Comparison of ENCODE assay signal across 8 mouse cellular contexts in the genomic region with DNA sequence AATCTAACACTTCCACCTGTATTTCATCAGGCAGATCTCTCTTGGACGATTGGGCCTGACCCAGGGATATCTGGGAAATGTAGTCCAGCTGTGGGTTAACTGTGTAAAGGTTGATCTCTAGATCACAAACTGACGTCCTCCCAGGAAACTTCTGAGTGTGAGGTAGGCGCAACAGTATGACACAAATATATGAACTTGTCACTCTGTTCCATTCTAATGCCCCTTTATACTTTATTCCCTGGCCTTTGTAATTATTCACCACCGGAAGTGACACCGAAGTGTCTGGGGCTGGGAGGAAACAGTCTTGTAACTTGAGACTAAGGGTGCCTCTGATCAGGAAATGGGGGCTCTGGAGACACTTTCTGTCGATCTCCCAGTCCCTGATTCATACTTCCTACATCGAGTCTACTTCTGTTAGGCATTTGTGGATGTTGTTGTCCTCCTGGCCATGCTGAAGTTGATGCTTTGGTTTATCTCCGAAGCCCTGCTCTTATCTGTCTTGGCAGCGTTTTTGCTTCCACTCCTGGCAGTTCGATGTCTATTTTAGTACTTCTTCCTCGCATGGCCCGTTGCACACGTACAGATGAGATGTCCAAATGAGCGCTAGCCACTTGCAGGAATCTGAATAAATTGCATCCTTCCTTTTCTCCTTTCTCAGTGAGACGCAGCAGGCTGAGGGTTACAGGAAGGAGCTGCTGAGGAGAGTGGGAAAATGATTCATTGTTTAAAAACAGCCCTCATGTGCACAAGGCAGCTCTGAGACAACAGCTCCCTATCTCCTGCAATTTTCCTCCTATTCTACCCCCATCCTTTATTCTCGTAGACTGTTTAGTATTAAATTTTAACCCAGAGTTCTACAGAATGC.
DNase-seq lines count a peak whose midpoint lies in the region; ATAC-seq and TF ChIP-seq lines count a peak whose summit lies in the region.

No protein-coding gene starts in this region.

- peak overlapping the region; percentile 42 for H3K4me2 ChIP-seq in liver, embryonic 14.5 days (ENCODE audit: low read depth)

- H3K4me1 ChIP-seq in liver, embryonic 14.5 days (replicated peaks; ENCODE audit: control insufficient read depth in 2 of 2, insufficient read depth in 2 of 2, low read length in 1 of 2) = peaks cover 0 to 9% of the 10 kb centered on the region in 2 experiments; a peak in 1 of 4 replicates

- no peak overlapping the region for H3K27ac ChIP-seq in liver, embryonic 14.5 days

- H3K27me3 ChIP-seq in liver, embryonic 14.5 days (ENCODE audit: control insufficient read depth, insufficient read depth, low read length) = no peaks in the 10 kb centered on the region

- no peaks in the 10 kb centered on the region for H3K9me3 ChIP-seq in liver, embryonic 14.5 days (ENCODE audit: control insufficient read depth, low read length)

- peak overlapping the region in 1 of 2 experiments; percentile 19; a peak in 1 of 4 replicates for H3K4me3 ChIP-seq in liver, embryonic 14.5 days (ENCODE audit: insufficient read depth in 1 of 2, low read depth in 2 of 2, low read length in 2 of 2)

- peak; percentile 39; the same call in 1 of the 2 replicates for TF ChIP-seq EP300 in liver, embryonic 14.5 days (IDR thresholded peaks at IDR 0.05; ENCODE audit: low read depth)

- DNase-seq in gastrocnemius, adult 18-20 months (ENCODE audit: low spot score) = peak; percentile 9
- DNase-seq in gastrocnemius, postnatal 36 days = no peak
- DNase-seq in liver, embryonic 14.5 days (ENCODE audit: low read depth in 3 of 3, low spot score in 3 of 3) = peak in 1 of 3 experiments; percentile 4
- DNase-seq in thymus, postnatal 0 days (ENCODE audit: low spot score) = peak; percentile 66
- DNase-seq in gastrocnemius, postnatal 10 days = no peak
- no peak for DNase-seq in adrenal gland, adult 18-20 months (ENCODE audit: low spot score in 2 of 2)

- no peak overlapping the region for H3K9ac ChIP-seq in liver, embryonic 14.5 days (replicated peaks)

- H3K36me3 ChIP-seq in liver, embryonic 14.5 days (replicated peaks; ENCODE audit: control insufficient read depth, insufficient read depth, low read depth) = no peaks in the 10 kb centered on the region

- intact Hi-C loops in gastrocnemius, postnatal 36 days (cut with DNase I) = loop anchor here (10.0 kb wide), 1 partner anchor 262 kb away; no protein-coding TSS in a partner anchor

- peak; percentile 68 for ATAC-seq in common myeloid progenitor, adult 5-6 weeks (replicated peaks; ENCODE audit: low read depth, poor library complexity, severe bottlenecking)
- peak; percentile 79 for ATAC-seq in inflammation-experienced regulatory T-cells, adult 6 months
- no peak for ATAC-seq in liver, embryonic 14.5 days (ENCODE audit: insufficient read depth)

- no peak for TF ChIP-seq CTCF in liver, embryonic 14.5 days (IDR thresholded peaks at IDR 0.05; ENCODE audit: low read depth)

- 8% methylated on average over 16 of the region's 16 CpGs for WGBS in liver, embryonic 14.5 days (ENCODE audit: insufficient replicate concordance)

Comparison
In these comparisons a context has a peak if more than half of its experiments do, and no peak if none do; other contexts are left out.
1. DNase-seq: peak in gastrocnemius, adult 18-20 months (single experiment) and thymus, postnatal 0 days (single experiment); none in gastrocnemius, postnatal 36 days (0 of 2), gastrocnemius, postnatal 10 days (single experiment) and adrenal gland, adult 18-20 months (0 of 2).